Mouse (Mus musculus) ovary, adult 18-20 months (tissue): ENCODE measurements at regions not wholly inside any gene's neighbourhood (a gene's known extent, or its start where the extent isn't known, plus 50 kb on each side); places are given as distances from the start of the nearest gene placed in this dataset.
"Not testable (repeated sequence)": the region's sequence is repeated elsewhere in the genome, so short reads cannot be mapped to it uniquely, and the experiment has no call there.

ENCODE experiments used
- DNase-seq: peaks from one replicate; pipeline ENCODE4 v3.0.0; 2022; ENCODE audit warnings: low spot score, mixed read lengths

GRCm38 (mm10) chr15:93094202-93095135 is 180.5 kb downstream of the Gxylt1 start:
- no peak for DNase-seq

GRCm38 (mm10) chr15:93091396-93091795 is 183.6 kb downstream of the Gxylt1 start:
- DNase-seq: no peak

GRCm38 (mm10) chr15:93089347-93089746 is 185.6 kb downstream of the Gxylt1 start:
- no peak for DNase-seq

GRCm38 (mm10) chr15:93084967-93085617 is 189.9 kb downstream of the Gxylt1 start:
- DNase-seq: no peak

- DNase-seq: no peak
These were observed 200.9 kb downstream of the Gxylt1 start for GRCm38 (mm10) chr15:93074070-93074469.

GRCm38 (mm10) chr15:93062213-93063131 is 212.5 kb downstream of the Gxylt1 start:
- no peak for DNase-seq

- no peak for DNase-seq
These were observed 221.5 kb downstream of the Gxylt1 start for GRCm38 (mm10) chr15:93053471-93053870.

- no peak for DNase-seq
These were observed 247.8 kb downstream of the Gxylt1 start for GRCm38 (mm10) chr15:93027185-93027584.

GRCm38 (mm10) chr15:93026456-93027078 is 248.4 kb downstream of the Gxylt1 start:
- DNase-seq: no peak

- DNase-seq: no peak
These were observed 249.2 kb downstream of the Gxylt1 start for GRCm38 (mm10) chr15:93025791-93026190.

- DNase-seq: no peak
These were observed 250.8 kb downstream of the Gxylt1 start for GRCm38 (mm10) chr15:93024171-93024570.

GRCm38 (mm10) chr15:93011166-93011565 is 263.8 kb downstream of the Gxylt1 start:
- no peak for DNase-seq

GRCm38 (mm10) chr15:93010629-93011028 is 264.4 kb downstream of the Gxylt1 start:
- DNase-seq: no peak

- peak; percentile 73 for DNase-seq
These were observed 269.2 kb downstream of the Gxylt1 start for GRCm38 (mm10) chr15:93005751-93006231.

GRCm38 (mm10) chr15:93005186-93005585 is 269.8 kb downstream of the Gxylt1 start:
- not testable (repeated sequence) for DNase-seq

- DNase-seq: no peak
These were observed 270.4 kb downstream of the Gxylt1 start for GRCm38 (mm10) chr15:93004551-93004950.

- no peak for DNase-seq
These were observed 271.7 kb downstream of the Gxylt1 start for GRCm38 (mm10) chr15:93003233-93003632.

GRCm38 (mm10) chr15:93002002-93002904 is 272.7 kb downstream of the Gxylt1 start:
- DNase-seq: no peak

GRCm38 (mm10) chr15:93001346-93002001 is 273.5 kb downstream of the Gxylt1 start:
- DNase-seq: no peak

- no peak for DNase-seq
These were observed 274.9 kb downstream of the Gxylt1 start for GRCm38 (mm10) chr15:93000121-93000520.
